Mouse (Mus musculus) CD8-positive naive resting alpha-beta T cell, adult 2 months (primary cell): ENCODE measurements around the gene Atxn7.

Experiments
- DNase-seq, 2 experiments: peaks; one replicate each; pipeline ENCODE4 v3.0.0; 2022; ENCODE audit warnings: low read depth in 2 of 2, low spot score in 2 of 2

Gene Atxn7

DNA sequence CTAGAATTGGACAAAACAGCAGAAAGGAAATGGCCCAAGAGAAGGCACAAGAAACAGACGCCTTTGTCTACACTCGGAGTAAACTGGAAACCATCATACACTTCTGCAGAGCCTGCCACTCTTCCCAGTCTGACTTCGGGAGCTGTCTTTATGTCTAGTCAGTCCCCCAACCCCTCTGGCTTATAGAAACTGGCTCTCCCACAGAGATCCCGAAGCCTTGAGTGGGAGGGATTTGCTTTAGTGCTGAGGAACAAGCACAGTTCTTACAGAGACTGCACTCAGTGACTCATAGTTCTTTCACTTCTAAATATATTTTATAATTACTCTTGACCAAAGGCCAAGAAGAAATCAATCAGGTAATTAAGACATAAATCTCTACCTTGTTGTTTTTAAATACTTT is 149.5 kb downstream of the Atxn7 start:
- DNase-seq, result no peak

DNA sequence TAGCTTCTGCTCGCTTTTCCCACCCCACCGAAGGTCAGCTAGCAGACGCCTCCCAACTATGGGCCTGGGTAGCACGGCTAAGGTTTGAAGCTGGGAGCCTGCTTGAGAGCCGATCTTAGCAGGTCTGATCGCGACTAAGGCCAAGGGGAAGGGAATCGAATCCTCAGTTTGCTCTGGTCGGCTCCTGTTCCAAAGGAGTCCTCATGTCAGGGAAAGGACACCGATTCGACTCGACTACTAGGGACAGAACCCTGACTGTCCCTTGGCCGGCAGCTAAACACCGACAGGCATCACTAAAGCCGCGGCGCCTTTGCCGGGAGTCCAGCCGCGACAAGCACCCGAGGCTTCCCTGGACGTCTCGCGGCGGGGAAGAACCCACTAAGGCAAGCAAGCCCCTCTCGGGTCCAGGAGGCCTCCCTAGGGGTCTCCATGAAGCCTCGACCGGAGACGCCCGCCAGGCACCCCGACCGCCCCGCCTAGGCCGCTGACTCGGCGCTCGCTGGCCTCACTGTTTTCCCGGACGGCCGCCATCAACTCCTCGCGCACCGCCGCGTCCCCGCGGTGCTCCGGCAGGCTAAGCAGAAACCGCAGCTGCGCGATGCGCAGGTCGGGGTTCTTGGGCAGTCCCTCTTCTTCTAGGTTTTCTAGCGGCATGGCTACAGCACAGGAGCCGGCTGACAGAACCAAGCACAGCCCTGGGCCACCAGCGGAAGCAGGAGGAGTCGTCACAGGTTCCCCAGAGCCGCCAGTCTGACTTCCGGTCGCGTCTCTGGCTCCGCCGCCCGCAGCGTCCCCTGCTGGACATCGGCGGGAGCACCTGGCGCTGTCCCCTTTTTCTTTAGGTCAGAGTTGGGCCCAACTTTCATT is 159.2 kb downstream of the Atxn7 start, which contains the start of gene Psmd6:
Gene Psmd6, minus strand, starts transcription at position 755 of the 867 bp plus-strand sequence.
- DNase-seq, result peak; percentile 91 to 92
